Comparison of ENCODE assay signal across 10 mouse cellular contexts in the genomic region with DNA sequence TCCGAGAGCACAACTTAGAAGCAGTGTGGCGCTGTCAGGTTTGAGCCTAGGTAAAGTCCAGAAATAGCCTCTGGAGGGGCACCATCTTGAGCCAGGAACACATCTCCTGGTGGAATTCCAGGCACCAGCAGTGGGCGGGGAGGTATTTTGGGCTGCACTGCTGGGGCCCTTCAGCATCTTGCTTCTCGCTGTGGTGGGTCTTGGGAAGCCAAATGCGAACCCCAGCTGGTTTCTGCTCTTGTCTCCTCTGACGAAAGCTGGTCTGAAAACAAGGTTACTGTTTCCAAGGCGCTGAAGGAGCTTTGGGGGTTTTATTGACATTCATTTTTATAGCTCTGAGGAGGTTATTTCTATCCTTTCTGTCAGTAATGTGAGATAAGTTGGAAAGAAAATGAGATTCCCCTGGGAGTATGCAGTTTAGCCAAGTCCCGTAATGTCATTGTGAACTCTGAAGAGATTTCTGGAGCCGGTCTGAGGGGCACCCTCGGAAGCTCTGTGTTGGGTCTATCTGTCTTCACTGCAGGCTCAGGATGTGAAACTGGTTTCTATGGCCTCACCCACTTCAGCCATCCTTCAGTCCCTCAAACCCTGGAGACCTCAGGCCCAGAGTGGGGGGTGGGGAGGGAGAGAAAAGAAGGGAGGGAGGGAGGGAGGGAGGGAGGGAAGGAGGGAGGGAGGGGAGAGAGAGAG.
DNase-seq lines count a peak whose midpoint lies in the region; ATAC-seq and TF ChIP-seq lines count a peak whose summit lies in the region.
"Had no signal": no experiment of that assay in that cellular context is flagged by ENCODE, and none has a peak within 500 bp of the region (broad histone marks: within the 10 kb centered on the region; RNA-seq: fewer than 3 reads in every experiment).

No protein-coding gene starts in this region.

- H3K9me3 ChIP-seq in hindbrain, postnatal 0 days (ENCODE audit: low read length), result no peaks in the 10 kb centered on the region
- no peaks in the 10 kb centered on the region for H3K9me3 ChIP-seq in hindbrain, embryonic 16.5 days (ENCODE audit: control insufficient read depth, low read length)
- no peaks in the 10 kb centered on the region for H3K9me3 ChIP-seq in midbrain, postnatal 0 days (ENCODE audit: low read length)

- ATAC-seq in hindbrain, postnatal 0 days, result no peak
- no peak for ATAC-seq in hindbrain, embryonic 16.5 days
- ATAC-seq in midbrain, postnatal 0 days (ENCODE audit: low FRiP score), result no peak

- H3K4me1 ChIP-seq in hindbrain, postnatal 0 days (ENCODE audit: insufficient read depth, low read length), result no peaks in the 10 kb centered on the region
- H3K4me1 ChIP-seq in hindbrain, embryonic 16.5 days (ENCODE audit: control insufficient read depth, insufficient read depth, low read depth, low read length), result no peaks in the 10 kb centered on the region
- no peaks in the 10 kb centered on the region for H3K4me1 ChIP-seq in midbrain, postnatal 0 days (ENCODE audit: insufficient read depth, low read length)

- 63% methylated on average over 10 of the region's 10 CpGs for WGBS in hindbrain, postnatal 0 days
- WGBS in hindbrain, embryonic 16.5 days, result 66% methylated on average over 10 of the region's 10 CpGs
- WGBS in midbrain, postnatal 0 days, result 75% methylated on average over 10 of the region's 10 CpGs

- H3K27me3 ChIP-seq in hindbrain, postnatal 0 days (ENCODE audit: insufficient read depth, low read length), result no peaks in the 10 kb centered on the region
- H3K27me3 ChIP-seq in hindbrain, embryonic 16.5 days (replicated peaks; ENCODE audit: control insufficient read depth, insufficient read depth, low read length), result no peaks in the 10 kb centered on the region
- no peaks in the 10 kb centered on the region for H3K27me3 ChIP-seq in midbrain, postnatal 0 days (ENCODE audit: insufficient read depth, low read length)

- H3K27ac ChIP-seq in hindbrain, postnatal 0 days, result no peak overlapping the region
- H3K27ac ChIP-seq in hindbrain, embryonic 16.5 days (ENCODE audit: low read depth, low read length), result no peak overlapping the region
- H3K27ac ChIP-seq in midbrain, postnatal 0 days (ENCODE audit: low read depth, low read length), result no peak overlapping the region

- no peak overlapping the region for H3K4me2 ChIP-seq in hindbrain, postnatal 0 days (ENCODE audit: low read depth, low read length)
- no peak overlapping the region for H3K4me2 ChIP-seq in hindbrain, embryonic 16.5 days (ENCODE audit: low read length)
- no peak overlapping the region for H3K4me2 ChIP-seq in midbrain, postnatal 0 days (ENCODE audit: low read depth, low read length, poor library complexity, severe bottlenecking)

- peak; percentile 7 for DNase-seq in hindbrain, postnatal 0 days (ENCODE audit: low spot score)
- DNase-seq in cerebellum, adult 18-20 months, result peak; percentile 57 to 65
- DNase-seq in frontal cortex, postnatal 10 days (ENCODE audit: low spot score in 2 of 2), result peak; percentile 36 to 52
- DNase-seq in left cerebral cortex, postnatal 14 days (ENCODE audit: low spot score in 2 of 2), result peak; percentile 52 to 63
- DNase-seq in midbrain, postnatal 0 days (ENCODE audit: low spot score), result no peak
- DNase-seq in thymus, postnatal 25 days, result no peak
- DNase-seq in adrenal gland, adult 18-20 months (ENCODE audit: low spot score in 2 of 2), result no peak
- DNase-seq: kidney, adult 11 months; thymus, adult 18-20 months had no signal

- H3K4me3 ChIP-seq in hindbrain, postnatal 0 days (ENCODE audit: low read length), result no peak overlapping the region
- no peak overlapping the region for H3K4me3 ChIP-seq in hindbrain, embryonic 16.5 days (ENCODE audit: low read length)
- no peak overlapping the region for H3K4me3 ChIP-seq in midbrain, postnatal 0 days (ENCODE audit: low read depth, low read length)

- no peak overlapping the region for H3K9ac ChIP-seq in hindbrain, postnatal 0 days (replicated peaks; ENCODE audit: low read length)
- no peak overlapping the region for H3K9ac ChIP-seq in hindbrain, embryonic 16.5 days (ENCODE audit: low read depth, low read length)
- no peak overlapping the region for H3K9ac ChIP-seq in midbrain, postnatal 0 days (replicated peaks; ENCODE audit: low read length, poor library complexity, severe bottlenecking)

- intact Hi-C loops in left cerebral cortex, postnatal 14 days (cut with DNase I), result no loop called here

- TF ChIP-seq CTCF in hindbrain, postnatal 0 days (IDR thresholded peaks at IDR 0.05; ENCODE audit: low read depth), result no peak
- no peak for TF ChIP-seq CTCF in midbrain, postnatal 0 days (IDR thresholded peaks at IDR 0.05)

- no peaks in the 10 kb centered on the region for H3K36me3 ChIP-seq in hindbrain, postnatal 0 days (ENCODE audit: insufficient read depth, low read length)
- no peaks in the 10 kb centered on the region for H3K36me3 ChIP-seq in hindbrain, embryonic 16.5 days (ENCODE audit: control insufficient read depth, insufficient read depth, low read length)
- H3K36me3 ChIP-seq in midbrain, postnatal 0 days (ENCODE audit: insufficient read depth, low read length), result no peaks in the 10 kb centered on the region

Comparison
In these comparisons a context has a peak if more than half of its experiments do, and no peak if none do; other contexts are left out.
1. DNase-seq: peak in hindbrain, postnatal 0 days (single experiment), cerebellum, adult 18-20 months (2 of 2), frontal cortex, postnatal 10 days (2 of 2) and left cerebral cortex, postnatal 14 days (2 of 2); none in midbrain, postnatal 0 days (single experiment), thymus, postnatal 25 days (single experiment) and adrenal gland, adult 18-20 months (0 of 2).